Mouse (Mus musculus) lung, postnatal 0 days (tissue): Measurements from ENCODE around the gene Ccdc130.

Experiments used
- CTCF ChIP-seq: IDR thresholded peaks from 2 replicates; pipeline ENCODE4 v1.5.1; 2016; ENCODE audit warnings: antibody characterized with exemption, mild to moderate bottlenecking
- EP300 ChIP-seq: IDR thresholded peaks from 2 replicates; pipeline ENCODE4 v1.6.1; 2016; ENCODE audit warnings: antibody characterized with exemption, mild to moderate bottlenecking, control low read depth

DNA sequence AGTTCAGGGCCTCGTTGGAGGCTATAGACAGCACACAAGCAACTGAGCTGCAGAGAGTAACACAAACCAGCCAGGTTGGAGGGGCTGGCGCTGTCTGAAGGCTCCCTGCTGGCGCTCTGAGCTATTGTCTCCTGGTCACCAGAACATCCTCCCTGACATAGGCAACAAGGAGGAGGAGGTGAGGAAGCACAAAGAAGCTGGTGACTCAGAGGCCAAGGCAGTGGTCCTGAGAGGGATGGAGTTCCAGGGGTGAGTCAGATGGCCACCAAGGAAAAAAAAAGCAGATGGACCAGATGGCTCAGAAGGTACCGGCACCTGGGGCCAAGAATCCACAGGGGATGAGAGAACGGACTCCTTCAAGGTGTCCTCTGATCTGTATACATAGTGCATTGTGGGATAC, 20.9 kb upstream of the Ccdc130 start:
- no peak for TF ChIP-seq CTCF
- TF ChIP-seq EP300: no peak
